Mouse (Mus musculus) adrenal gland, adult 18-20 months (tissue): ENCODE data around the gene Pip5k1b. TPM values are rescaled to one million over a fixed set of nuclear protein-coding genes. Genes with fewer than 3 reads are reported as not detected.

Source experiments
- DNase-seq, 2 experiments: peaks; one replicate each; pipeline ENCODE4 v3.0.0; 2021 to 2022; ENCODE audit warnings: low spot score in 2 of 2
- total RNA-seq, 2 experiments: library from RNA; stranded (reverse); gene quantifications; 1 replicate in 1 of 2; 2 replicates in 1 of 2; pipeline ENCODE4 v1.2.3; 2021

Gene Pip5k1b
- total RNA-seq, 2 experiments from 2014 or later: 7.5 to 14.4 TPM

GRCm38 (mm10) chr19:24476929-24477882 lies 78.5 kb downstream of the Pip5k1b start, which contains the start of gene Fam122a:
Fam122a (minus strand) TSS chr19:24477356.
- peak; percentile 93 to 95 for DNase-seq

- DNase-seq: peak in 1 of 2 experiments; percentile 30
These were observed 79.2 kb downstream of the Pip5k1b start for GRCm38 (mm10) chr19:24476461-24476860.

GRCm38 (mm10) chr19:24475281-24475680 lies 80.4 kb downstream of the Pip5k1b start:
- DNase-seq: no peak

- DNase-seq: no peak
These were observed 83.2 kb downstream of the Pip5k1b start for GRCm38 (mm10) chr19:24472512-24472911.

- DNase-seq: no peak
These were observed 84.1 kb downstream of the Pip5k1b start for GRCm38 (mm10) chr19:24471538-24471937.

GRCm38 (mm10) chr19:24469216-24469615 lies 86.5 kb downstream of the Pip5k1b start:
- no peak for DNase-seq

GRCm38 (mm10) chr19:24468616-24469015 lies 87.1 kb downstream of the Pip5k1b start:
- no peak for DNase-seq

GRCm38 (mm10) chr19:24463011-24463410 lies 92.7 kb downstream of the Pip5k1b start:
- no peak for DNase-seq

- no peak for DNase-seq
These were observed 99.0 kb downstream of the Pip5k1b start for GRCm38 (mm10) chr19:24456591-24457231.

- DNase-seq: no peak
These were observed 100.3 kb downstream of the Pip5k1b start for GRCm38 (mm10) chr19:24455249-24455960.

GRCm38 (mm10) chr19:24454451-24454850 lies 101.2 kb downstream of the Pip5k1b start:
- DNase-seq: no peak

GRCm38 (mm10) chr19:24453379-24453778 lies 102.3 kb downstream of the Pip5k1b start:
- no peak for DNase-seq

GRCm38 (mm10) chr19:24452441-24452898 lies 103.2 kb downstream of the Pip5k1b start:
- no peak for DNase-seq

GRCm38 (mm10) chr19:24451626-24452025 lies 104.0 kb downstream of the Pip5k1b start:
- no peak for DNase-seq

- DNase-seq: no peak
These were observed 104.9 kb downstream of the Pip5k1b start for GRCm38 (mm10) chr19:24450740-24451139.

GRCm38 (mm10) chr19:24444322-24444721 lies 111.3 kb downstream of the Pip5k1b start:
- no peak for DNase-seq

GRCm38 (mm10) chr19:24439715-24440114 lies 116.0 kb downstream of the Pip5k1b start:
- no peak for DNase-seq

- DNase-seq: no peak
These were observed 121.4 kb downstream of the Pip5k1b start for GRCm38 (mm10) chr19:24434291-24434690.

- no peak for DNase-seq
These were observed 123.2 kb downstream of the Pip5k1b start for GRCm38 (mm10) chr19:24432447-24432846.

- DNase-seq: no peak
These were observed 124.3 kb downstream of the Pip5k1b start for GRCm38 (mm10) chr19:24431381-24431780.

- DNase-seq: no peak
These were observed 127.7 kb downstream of the Pip5k1b start for GRCm38 (mm10) chr19:24428011-24428410.
